Mouse (Mus musculus): ENCODE measurements around the gene Tnfrsf9.

Gene Tnfrsf9

DNA sequence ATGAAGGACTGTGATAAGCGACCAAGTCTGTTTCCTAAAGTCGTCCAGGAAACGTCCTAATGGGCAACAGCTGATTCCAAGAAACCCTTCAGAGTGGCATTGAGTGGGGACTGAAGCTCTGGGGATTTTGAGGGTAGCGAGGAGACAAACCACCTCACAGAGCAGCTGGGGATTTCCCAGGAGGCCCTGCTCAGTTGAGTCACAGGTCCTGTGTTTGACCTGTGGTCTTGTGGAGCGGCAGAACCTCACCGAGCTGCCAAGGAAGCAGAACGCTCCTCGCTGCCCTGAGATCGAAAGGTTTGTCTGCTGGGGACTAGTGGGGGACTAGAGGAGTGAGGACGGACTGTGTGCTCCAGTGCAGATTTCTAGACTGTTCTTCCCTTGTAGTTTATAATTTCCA lies 13.4 kb downstream of the Tnfrsf9 start:
- no peak for DNase-seq (ENCODE audit: low spot score)

DNA sequence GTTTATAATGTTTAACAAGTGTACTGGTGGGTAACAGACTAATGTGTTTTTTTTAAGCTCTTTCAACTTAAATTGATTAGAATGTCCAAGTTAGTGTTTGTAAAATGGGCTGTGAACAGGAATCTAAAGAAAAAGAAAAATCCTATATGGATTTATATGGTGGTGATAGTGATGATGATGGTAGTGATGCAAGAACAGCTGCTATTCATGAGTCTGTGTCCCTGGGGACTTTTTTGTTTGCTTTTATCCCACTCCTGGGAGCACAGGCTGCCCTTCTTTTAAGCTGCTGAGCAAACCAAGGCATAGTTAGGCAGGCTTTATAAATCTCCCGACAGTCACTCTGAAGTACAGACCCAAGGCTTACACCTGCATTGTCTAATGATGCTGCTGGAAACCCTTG lies 19.1 kb downstream of the Tnfrsf9 start:
- no peak for DNase-seq (ENCODE audit: low spot score)

DNA sequence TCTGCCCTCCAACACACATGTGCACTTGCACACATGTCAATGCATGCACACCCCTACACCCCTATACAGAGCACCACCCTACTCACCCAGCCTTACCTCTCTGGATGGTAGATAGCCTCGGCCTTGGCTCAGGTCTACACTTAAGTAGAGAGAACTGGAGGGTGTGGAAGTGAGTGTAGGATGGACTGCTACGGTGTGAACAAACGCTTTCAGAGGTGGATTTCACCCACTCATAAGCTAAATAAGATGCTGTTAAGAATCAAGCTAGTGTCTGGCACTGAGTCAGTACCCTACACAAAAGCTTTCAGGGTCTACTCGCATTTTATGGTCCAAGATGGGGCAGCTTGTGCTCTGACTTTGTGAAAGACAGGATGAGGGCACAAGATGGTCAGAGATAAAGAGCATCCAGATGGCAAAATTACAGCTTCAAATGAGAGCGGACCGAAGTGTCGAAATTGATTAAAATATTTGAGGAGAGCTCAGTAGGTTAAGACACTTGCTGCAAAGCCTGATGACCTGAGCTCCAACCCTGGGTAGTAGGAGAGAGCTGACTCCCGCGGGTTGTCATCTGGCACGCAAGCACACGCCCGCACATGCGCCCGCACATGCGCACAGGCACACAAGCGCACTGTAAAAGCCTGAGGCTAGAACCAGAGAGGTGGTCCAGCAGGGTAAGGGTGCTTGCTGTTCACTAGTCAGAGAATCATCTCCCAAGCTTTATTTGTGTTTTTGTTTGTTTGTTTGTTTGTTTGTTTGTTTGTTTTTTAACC lies 23.1 kb downstream of the Tnfrsf9 start:
- no peak for DNase-seq (ENCODE audit: low spot score)

DNA sequence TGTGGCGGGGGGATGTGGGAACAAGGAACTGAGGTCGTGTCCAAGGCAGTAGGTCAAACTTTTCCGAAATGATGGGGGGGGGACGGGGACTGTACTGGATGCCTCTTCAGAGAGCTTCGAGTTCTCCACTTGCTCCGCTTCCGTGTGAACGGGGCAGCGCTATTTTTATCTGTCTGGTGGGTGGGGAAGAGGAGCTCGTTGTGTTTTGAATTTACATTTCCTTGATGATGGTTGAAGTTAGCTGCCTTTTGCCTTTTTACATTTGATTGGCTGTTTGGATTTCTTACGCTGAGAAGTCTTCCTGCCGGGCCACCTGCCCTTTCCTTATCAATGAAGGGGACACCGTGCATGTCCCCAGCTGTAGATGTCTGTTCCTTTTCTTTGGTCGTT lies 23.7 kb downstream of the Tnfrsf9 start:
- no peak for DNase-seq (ENCODE audit: low spot score)

DNA sequence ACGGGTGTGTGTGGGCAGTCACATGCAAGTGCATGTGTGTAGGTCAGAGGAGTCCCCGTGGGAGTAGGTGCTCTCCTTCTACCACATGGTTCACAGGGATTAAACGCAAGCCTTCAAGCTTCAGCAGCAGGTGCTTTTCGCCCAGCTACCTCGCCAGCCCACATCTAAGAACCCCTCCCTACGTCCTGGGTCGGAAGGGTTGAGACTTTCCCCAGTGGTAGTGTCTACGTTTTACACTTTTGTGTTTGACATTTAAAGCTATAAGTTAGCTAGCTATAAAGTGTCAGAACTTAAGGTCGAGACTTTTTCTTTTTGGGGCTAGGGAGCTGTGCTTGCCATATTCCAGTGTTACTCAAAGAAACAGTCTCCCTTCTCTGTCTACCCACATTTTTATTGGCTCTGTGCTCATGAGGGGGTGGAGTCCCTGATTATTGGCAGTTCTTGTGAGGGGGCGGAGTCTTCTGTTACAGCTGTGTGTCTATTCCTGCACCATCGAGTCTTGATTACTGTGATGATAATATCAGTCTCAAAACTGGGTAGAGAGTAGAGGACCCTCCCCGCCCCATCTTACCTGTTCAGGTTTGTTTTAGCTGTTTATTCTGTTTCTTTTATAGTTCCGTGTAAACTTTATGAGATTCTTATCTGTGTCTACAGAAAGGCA lies 25.8 kb downstream of the Tnfrsf9 start:
- DNase-seq (ENCODE audit: low spot score) = no peak

DNA sequence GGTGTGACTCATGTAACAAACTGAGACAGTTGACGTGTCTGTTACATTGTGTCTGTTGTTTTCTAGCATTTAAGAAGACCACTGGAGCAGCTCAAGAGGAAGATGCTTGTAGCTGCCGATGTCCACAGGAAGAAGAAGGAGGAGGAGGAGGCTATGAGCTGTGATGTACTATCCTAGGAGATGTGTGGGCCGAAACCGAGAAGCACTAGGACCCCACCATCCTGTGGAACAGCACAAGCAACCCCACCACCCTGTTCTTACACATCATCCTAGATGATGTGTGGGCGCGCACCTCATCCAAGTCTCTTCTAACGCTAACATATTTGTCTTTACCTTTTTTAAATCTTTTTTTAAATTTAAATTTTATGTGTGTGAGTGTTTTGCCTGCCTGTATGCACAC lies 30.3 kb downstream of the Tnfrsf9 start:
- DNase-seq (ENCODE audit: low spot score) = no peak

DNA sequence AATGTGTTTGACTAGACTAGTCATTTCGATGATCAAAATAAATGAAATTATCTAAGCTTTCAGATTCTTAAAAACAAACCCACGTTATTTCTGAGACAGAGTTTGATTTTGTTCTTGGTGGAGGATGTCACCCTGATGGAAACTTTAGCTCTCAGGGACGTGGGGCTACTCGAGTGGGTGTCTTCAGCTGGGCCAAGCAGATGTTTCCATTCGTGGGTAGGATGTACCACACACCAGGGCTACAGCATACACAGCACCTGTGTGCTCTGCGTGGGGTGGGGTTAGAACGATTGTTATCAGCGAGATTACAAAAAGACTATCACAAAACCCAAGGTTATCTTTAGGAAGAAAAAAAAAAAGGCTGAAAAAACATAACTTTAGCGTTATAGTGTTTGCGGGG lies 36.6 kb downstream of the Tnfrsf9 start:
- no peak for DNase-seq (ENCODE audit: low spot score)

DNA sequence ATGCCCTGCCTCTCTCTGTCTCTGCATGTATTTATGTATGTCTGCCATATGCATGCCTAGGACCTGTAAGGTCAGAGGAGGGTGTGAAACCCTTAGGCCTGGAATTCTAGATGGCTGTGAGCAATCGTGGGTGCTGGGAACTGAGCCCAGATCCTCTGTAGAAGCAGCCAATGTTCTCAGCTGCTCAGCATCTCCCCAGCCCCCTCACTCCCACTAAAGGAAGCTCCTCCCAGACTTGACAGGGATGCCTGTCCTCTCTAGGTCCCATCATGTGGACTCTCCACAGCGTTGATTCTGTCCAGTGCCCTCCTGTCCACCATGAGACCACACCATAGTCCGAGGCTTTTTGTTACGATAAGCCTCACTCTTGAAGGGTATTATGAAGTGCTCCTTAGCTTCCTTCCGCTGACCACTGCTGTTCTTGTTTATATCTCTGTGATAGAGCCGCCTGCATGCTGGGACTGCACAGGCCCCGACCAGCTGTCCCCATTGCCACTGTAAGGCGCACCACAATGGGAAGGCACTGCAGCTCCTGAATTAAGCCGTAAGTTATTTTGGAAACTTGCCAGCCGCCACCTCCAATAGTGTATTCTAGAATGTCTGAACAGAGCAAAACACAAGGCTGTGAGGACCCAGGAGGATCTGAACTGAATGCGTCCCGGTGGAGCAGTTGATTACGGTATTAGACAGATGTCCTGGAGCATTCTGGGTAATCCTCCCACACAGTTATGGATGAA lies 42.2 kb downstream of the Tnfrsf9 start:
- no peak for DNase-seq (ENCODE audit: low spot score)

DNA sequence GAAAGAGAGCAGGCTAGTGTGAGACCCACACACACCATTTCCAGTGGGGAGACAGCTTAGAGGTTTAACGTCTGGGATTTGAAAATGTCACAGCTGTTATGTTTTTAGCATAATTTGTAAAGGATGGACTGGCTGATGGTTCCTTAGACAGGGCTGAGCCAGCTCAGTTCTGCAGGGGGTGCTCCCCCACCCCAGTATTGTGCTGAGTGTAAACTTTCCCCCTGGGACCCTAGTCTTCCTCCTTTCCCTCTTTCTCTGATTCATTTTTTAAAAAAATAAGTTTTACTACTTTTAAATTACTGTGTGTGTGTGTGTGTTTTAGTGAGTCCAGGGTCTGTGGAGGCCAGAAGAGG lies 42.7 kb downstream of the Tnfrsf9 start:
- no peak for DNase-seq (ENCODE audit: low spot score)

DNA sequence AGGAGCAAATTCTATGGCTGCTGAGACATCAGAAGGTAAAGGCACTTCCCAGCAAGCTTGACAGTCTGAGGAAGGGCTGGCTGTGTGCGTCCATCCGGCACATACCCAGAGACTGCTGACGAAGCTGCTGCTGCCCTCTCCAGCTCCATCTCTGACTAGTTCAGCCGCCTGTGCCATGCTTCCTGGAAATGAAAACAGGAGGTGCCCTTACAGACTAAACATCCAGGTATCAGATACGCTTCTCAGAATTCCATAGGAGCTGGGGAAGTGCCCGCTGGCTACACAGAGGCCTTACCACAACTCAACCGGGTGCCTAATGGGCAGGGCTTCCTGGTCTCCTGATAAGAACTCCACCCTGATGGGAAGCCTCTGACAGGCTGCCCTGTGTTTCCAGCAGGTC lies 44.2 kb downstream of the Tnfrsf9 start:
- no peak for DNase-seq (ENCODE audit: low spot score)

DNA sequence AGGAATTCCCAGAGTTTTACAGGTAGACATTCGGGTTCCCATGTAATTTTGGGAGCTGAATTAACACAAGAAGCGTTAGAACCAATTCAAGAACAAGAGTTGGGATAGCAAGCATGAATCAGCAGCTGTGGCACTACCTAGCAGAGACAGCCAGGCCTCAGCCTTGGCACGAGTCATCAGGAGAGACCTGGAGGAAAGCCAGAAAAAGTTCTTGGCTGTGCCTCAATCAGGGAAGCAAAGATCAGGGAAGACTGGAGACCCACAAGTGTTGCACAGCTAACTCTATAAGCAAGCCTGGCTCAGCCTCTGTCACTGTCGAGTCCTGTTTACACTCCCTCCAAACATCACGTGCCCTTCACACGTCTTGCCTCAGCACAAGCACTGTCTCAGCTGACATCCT lies 47.9 kb downstream of the Tnfrsf9 start:
- DNase-seq (ENCODE audit: low spot score) = no peak

DNA sequence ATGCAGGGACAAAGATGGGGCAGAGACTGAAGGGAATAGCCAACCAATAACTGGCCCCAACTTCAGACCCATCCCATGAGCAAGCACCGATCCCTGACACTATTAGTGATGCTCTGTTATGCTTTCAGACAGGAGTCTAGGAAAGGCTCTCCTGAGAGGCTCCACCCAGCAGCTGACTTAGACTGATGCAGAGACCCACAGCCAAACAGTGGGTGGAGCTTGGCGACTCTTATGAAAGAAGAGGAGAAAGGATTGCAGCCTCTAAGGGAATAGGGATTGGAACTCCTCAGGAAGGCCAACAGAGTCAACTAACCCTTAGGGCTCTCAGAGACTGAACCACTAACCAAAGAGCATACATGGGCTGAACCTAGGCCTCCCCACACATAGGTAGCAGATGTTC lies 49.3 kb downstream of the Tnfrsf9 start:
- DNase-seq (ENCODE audit: low spot score) = no peak

DNA sequence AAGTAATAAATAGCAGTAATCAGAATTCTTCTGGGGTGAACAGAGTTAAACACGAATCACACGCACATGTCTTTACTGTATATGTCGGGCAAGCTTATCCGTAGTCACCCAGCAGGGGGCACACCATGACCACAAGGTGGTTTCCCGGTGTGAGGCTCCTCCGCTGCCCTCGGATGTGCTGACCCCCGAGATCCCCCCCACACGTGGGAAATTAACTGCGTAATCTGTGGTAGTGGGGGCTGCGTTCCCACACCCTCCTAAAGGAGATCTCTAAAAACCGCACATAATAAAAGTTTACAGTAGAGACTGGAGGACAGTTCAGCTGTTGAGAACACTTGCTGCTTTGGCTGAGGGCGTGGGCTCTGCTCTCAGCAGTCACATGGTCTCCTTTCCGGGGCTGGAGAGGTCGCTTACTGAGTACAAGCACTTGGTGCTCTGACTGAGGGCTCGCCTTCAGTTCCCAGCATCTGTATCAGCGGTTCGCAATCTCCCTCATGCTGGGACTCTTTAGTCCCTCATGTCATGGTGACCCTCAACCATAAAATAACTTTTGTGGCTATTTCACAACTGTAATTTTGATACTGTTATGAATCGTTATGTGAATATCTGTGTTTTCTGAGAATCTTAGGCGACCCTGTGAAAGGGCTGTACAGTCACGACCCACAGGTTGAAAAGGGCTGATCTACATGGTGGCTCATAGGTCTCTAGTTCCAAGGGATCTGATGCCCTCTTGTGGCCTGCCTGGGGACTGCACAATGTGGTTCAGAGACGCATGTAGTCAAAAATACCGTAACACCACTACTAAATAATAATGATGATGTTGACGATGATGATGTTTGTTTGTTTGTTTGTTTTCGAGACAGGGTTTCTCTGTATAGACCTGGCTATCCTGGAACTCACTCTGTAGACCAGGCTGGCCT lies 50.5 kb downstream of the Tnfrsf9 start:
- DNase-seq (ENCODE audit: low spot score) = peak; percentile 94

DNA sequence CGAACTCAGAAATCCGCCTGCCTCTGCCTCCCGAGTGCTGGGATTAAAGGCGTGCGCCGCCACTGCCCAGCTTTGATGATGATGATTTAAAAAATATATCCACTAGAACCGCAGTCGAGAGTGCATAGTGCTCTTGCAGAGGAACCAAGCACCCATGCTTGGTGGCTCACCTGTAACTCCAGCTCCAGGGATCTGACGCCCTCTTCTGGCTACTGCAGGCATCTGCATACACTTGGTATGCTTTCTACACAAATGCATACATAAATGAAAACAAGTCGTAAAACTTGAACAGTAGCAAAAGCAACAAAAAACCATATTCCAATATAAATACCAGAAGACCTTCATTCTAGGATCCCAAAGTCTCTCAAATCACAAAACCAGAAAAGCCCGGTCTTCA lies 51.2 kb downstream of the Tnfrsf9 start:
- no peak for DNase-seq (ENCODE audit: low spot score)

DNA sequence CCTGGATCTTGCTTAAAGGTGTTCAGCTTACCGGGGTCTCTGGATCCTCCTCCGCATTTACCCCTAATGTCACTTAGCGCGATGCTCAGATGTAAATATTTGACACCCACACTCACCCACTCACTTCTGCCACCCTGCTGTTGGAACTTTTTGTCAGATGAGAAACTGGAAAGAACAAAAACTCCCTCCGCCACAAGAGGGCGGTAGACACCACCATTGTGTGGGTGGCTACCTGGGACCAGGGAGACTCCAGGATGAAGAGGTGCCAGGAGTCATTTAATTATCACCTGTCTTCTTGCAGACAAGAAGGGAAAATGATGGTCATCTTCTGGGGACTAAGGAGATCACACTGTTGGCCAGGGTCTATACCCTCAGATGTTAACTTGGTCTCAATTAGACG lies 52.2 kb downstream of the Tnfrsf9 start:
- DNase-seq (ENCODE audit: low spot score) = peak; percentile 83

DNA sequence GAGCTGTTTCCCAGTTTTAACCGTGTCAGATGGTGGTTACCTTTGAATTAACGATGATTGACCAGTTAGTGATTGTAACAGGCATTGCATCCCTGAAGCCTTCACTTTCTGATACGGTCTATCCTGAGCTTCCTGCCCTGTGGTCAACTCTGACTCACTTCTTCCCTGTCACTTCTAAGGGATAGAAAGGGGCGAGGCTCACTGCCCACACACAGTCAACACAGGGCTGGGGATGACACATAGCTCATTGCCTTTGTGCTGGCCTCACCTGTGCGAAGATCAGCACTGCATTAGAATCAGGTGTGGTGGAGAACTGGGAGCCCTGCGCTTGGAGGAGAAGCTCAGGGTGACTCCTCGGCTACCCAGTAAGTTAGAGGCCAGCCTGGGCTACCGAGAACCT lies 54.6 kb downstream of the Tnfrsf9 start:
- no peak for DNase-seq (ENCODE audit: low spot score)

DNA sequence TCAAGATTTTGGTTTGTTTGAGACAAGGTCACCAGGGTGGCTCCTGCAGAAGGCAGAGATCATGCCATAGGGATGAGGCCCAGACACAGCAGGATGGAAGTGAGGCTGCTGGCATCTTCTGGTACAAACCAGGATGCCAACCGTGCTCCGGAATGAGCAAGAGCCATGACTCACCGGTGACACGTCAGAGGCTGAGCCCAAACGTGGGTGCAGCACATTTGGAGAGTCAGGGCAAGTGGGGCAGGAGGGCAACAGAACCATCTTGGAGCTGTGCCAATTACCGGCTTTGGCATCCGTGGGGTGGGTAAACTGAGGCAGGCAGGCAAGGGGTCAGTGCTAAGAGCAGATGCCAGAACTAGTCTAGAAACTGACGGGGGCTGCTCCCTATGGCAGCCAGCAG lies 58.9 kb downstream of the Tnfrsf9 start:
- DNase-seq (ENCODE audit: low spot score) = no peak

DNA sequence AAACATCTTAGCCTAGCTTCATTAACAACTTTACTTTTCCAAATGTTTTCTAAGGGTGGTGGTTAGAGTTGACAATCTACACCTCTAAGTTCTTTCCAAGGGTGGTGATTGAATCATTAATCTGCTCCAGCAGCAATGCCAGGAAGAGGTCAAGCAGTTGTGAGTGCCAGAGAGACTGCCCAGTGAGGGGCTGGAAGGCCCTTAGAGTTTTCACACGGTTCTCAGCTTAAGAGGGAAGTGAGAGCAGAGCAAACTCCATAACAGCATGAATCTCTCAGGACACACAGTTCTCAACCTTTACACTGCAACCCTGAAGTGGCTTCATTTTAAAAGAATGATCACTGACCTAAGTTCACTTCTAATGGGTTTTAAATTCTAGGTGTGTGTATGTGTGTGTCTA lies 60.8 kb downstream of the Tnfrsf9 start:
- DNase-seq (ENCODE audit: low spot score) = no peak

DNA sequence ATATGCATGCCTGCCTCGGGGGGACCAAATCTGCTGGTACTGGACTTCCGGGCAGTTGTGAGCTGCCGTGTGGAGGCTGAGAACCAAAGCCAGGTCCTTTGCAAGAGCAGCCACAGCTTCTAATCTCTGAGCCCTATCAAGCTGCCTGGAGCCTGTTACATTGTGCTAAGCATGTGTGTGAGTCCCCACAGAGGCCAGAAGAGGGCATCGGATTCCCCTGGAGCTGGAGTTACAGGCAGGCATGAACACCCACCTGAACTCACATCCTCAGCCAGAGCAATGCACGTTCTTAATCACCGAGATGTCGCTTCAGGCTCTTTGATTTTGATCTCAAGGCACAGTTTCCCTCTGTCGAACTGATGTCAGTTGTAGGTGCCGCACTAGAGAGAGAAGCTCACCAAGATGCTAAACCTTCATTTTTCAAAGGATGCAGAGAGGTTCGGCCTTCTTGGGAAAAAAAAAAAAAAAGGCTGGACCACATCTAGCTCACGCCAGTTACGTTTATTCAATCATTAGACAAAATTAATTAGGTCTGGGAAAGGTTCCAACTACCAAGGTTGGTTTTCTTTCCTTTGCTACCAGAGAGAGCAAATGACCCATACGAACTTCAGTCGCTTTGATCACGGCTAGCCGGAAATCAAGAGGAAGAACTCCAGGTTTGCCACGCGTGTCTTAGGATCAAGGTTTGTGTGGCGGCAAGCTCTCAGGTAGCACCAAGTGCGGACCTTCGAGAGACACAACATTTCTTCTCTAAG lies 64.0 kb downstream of the Tnfrsf9 start:
- no peak for DNase-seq (ENCODE audit: low spot score)

DNA sequence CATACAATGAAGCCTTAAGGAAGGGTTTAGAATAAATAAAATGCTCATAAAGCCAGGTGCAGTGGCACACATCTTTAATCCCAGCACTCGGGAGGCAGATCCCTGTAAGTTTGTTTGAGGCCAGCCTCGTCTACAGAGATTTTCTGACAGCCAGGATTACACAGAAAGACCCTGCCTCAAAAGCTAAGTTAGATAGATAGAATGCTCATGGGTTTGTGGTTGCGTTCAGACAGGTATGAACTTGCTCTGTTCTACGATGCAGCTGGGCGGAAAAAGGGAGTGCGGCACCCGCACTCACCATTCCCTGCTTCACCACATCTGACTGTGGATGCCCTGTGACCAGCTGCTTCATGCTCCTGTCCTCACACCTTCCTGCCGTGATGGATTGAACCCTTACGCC lies 65.1 kb downstream of the Tnfrsf9 start:
- no peak for DNase-seq (ENCODE audit: low spot score)

DNA sequence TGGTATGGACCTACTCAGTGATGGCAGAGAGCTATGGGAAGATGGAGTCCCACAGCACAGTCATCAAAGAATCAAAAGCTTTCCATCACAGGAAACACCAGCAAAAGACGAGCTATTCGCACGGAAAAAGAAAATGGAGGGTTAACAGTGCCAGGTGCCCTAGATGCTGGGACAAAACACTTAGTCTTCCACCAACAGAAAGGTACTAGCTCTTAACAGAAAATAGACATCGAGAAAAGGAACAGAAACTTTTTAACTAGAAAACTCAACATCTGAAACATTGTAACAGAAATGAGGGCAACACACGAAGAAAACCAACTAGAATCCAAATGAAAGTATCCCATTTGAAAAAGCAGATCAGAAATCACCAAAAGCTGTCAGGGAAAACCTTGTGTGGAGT lies 65.8 kb downstream of the Tnfrsf9 start:
- no peak for DNase-seq (ENCODE audit: low spot score)

DNA sequence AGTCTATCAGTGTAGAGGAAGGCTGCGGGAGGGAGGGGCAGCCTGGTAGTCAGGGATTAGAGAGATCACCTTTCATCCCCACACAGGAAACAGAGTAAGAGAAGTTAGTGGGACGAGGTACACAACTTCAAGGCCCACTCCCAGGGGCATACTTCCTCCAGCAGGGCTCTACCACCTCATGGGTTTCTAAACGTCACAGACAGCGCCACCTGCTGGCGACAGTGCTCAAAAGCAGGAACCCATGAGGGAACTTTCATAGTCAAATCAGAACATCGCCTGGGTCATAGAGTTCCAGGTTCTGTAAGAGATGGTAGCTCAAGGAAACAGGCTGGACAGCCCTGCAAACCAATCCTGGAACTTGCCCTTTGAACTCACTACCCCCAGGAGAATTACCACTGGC lies 75.8 kb downstream of the Tnfrsf9 start:
- DNase-seq (ENCODE audit: low spot score) = peak; percentile 67
